Comparison of ENCODE assay signal across 8 mouse cellular contexts in genomic region chr12:40134529-40134928, GRCm38 (mm10). TPM values are rescaled to one million over a fixed set of nuclear protein-coding genes. Genes with fewer than 3 reads are reported as not detected.
DNase-seq lines count a peak whose midpoint lies in the region; ATAC-seq and TF ChIP-seq lines count a peak whose summit lies in the region.

No protein-coding gene starts in this region.

- peaks cover 15% of the 10 kb centered on the region; the same call in 1 of the 2 replicates for H3K27me3 ChIP-seq in neural tube, embryonic 11.5 days (ENCODE audit: control insufficient read depth, insufficient read depth, low read length)
- H3K27me3 ChIP-seq in limb, embryonic 14.5 days (ENCODE audit: control insufficient read depth, insufficient read depth, low read length), result peaks cover 18% of the 10 kb centered on the region
- peaks cover 18% of the 10 kb centered on the region for H3K27me3 ChIP-seq in stomach, embryonic 16.5 days (ENCODE audit: control insufficient read depth, insufficient read depth, low read length)

- no peaks in the 10 kb centered on the region for H3K9me3 ChIP-seq in neural tube, embryonic 11.5 days (ENCODE audit: control insufficient read depth, low read length)
- no peaks in the 10 kb centered on the region for H3K9me3 ChIP-seq in limb, embryonic 14.5 days (ENCODE audit: control insufficient read depth, low read length)
- no peaks in the 10 kb centered on the region for H3K9me3 ChIP-seq in stomach, embryonic 16.5 days (replicated peaks; ENCODE audit: control insufficient read depth, low read length)

- peak; percentile 27 for DNase-seq in adrenal gland, postnatal 14 days
- no peak for DNase-seq in adrenal gland, postnatal 25 days
- no peak for DNase-seq in neural tube, embryonic 11.5 days (ENCODE audit: low spot score)
- DNase-seq in neural tube, embryonic 10.5 days (ENCODE audit: extremely low spot score, low spot score), result no peak
- DNase-seq in limb, embryonic 14.5 days (ENCODE audit: low spot score), result no peak
- DNase-seq in right cerebral cortex, postnatal 25 days, result no peak
- no peak for DNase-seq in layer of hippocampus, postnatal 14 days (ENCODE audit: low spot score in 2 of 2)

- no peaks in the 10 kb centered on the region; the same call in 1 of the 2 replicates for H3K4me1 ChIP-seq in neural tube, embryonic 11.5 days (ENCODE audit: control insufficient read depth, insufficient read depth, low read length)
- peaks cover 7% of the 10 kb centered on the region for H3K4me1 ChIP-seq in limb, embryonic 14.5 days (ENCODE audit: control insufficient read depth, insufficient read depth, low read length)
- peaks cover 10% of the 10 kb centered on the region for H3K4me1 ChIP-seq in stomach, embryonic 16.5 days (ENCODE audit: control insufficient read depth, insufficient read depth, low read length)

- no peak for TF ChIP-seq POLR2A in limb, embryonic 14.5 days (IDR thresholded peaks at IDR 0.05; ENCODE audit: borderline replicate concordance, extremely low read depth, insufficient read depth, insufficient read length)

- no peak overlapping the region for H3K27ac ChIP-seq in neural tube, embryonic 11.5 days (ENCODE audit: low read depth, low read length)
- no peak overlapping the region for H3K27ac ChIP-seq in limb, embryonic 14.5 days (replicated peaks; ENCODE audit: low read depth, low read length)
- H3K27ac ChIP-seq in stomach, embryonic 16.5 days (ENCODE audit: low read length), result no peak overlapping the region

- no peaks in the 10 kb centered on the region for H3K36me3 ChIP-seq in neural tube, embryonic 11.5 days (ENCODE audit: control insufficient read depth, insufficient read depth, low read length)
- H3K36me3 ChIP-seq in limb, embryonic 14.5 days (ENCODE audit: control insufficient read depth, insufficient read depth, low read length), result no peaks in the 10 kb centered on the region
- no peaks in the 10 kb centered on the region for H3K36me3 ChIP-seq in stomach, embryonic 16.5 days (ENCODE audit: control insufficient read depth, insufficient read depth, low read length)

- ATAC-seq in neural tube, embryonic 11.5 days (ENCODE audit: insufficient read depth, low FRiP score, low TSS enrichment), result no peak
- no peak for ATAC-seq in limb, embryonic 14.5 days (ENCODE audit: low FRiP score, low read depth)
- no peak for ATAC-seq in stomach, embryonic 16.5 days (ENCODE audit: insufficient read depth, low FRiP score)

- peak overlapping the region; percentile 82 for H3K4me2 ChIP-seq in neural tube, embryonic 11.5 days (ENCODE audit: low read depth)
- peak overlapping the region; percentile 80 for H3K4me2 ChIP-seq in limb, embryonic 14.5 days (replicated peaks; ENCODE audit: low read depth, low read length, severe bottlenecking)
- peak overlapping the region; percentile 83 for H3K4me2 ChIP-seq in stomach, embryonic 16.5 days (ENCODE audit: low read depth, low read length)

- no peak overlapping the region; the same call in 1 of the 2 replicates for H3K4me3 ChIP-seq in neural tube, embryonic 11.5 days (ENCODE audit: low read depth, low read length)
- peak overlapping the region; percentile 46 for H3K4me3 ChIP-seq in limb, embryonic 14.5 days (replicated peaks; ENCODE audit: low read length)
- H3K4me3 ChIP-seq in stomach, embryonic 16.5 days (replicated peaks; ENCODE audit: low read length), result peak overlapping the region; percentile 47; the same call in 1 of the 2 replicates

- H3K9ac ChIP-seq in neural tube, embryonic 11.5 days (ENCODE audit: low read length), result no peak overlapping the region
- H3K9ac ChIP-seq in limb, embryonic 14.5 days (ENCODE audit: low read depth, low read length, severe bottlenecking), result no peak overlapping the region
- H3K9ac ChIP-seq in stomach, embryonic 16.5 days (ENCODE audit: low read length), result no peak overlapping the region

- WGBS in neural tube, embryonic 11.5 days, result 61% methylated on average over 11 of the region's 11 CpGs
- WGBS in limb, embryonic 14.5 days, result 50% methylated on average over 11 of the region's 11 CpGs
- WGBS in stomach, embryonic 16.5 days, result 48% methylated on average over 11 of the region's 11 CpGs

RNA-seq across cellular contexts. Expression of gene Scin, which starts 0.5 kb away (rescaled TPM):
- 0.37 and 0.56 TPM in 2 replicates for total RNA-seq in adrenal gland, postnatal 14 days (2021)
- total RNA-seq in adrenal gland, postnatal 25 days (2021), result 1.2 and 1.6 TPM in 2 replicates
- polyA plus RNA-seq in neural tube, embryonic 11.5 days (2014; fragmentation: Nextera tagmentation; extraction: Ambion mirVana), result 0.07 TPM in 1 of 2 replicates, not detected in the other
- polyA plus RNA-seq in limb, embryonic 14.5 days (2012; rRNA removed), result 10.4 and 11.5 TPM in 2 replicates
- polyA plus RNA-seq in limb, embryonic 14.5 days (2014; fragmentation: Nextera tagmentation; extraction: Ambion mirVana), result 6.2 and 6.7 TPM in 2 replicates
- 7.5 and 9.6 TPM in 2 replicates for polyA plus RNA-seq in stomach, embryonic 16.5 days (2015; fragmentation: Nextera tagmentation; extraction: Ambion mirVana)
- 1 to 10 TPM; 1.3 to 1.4 TPM for total RNA-seq in layer of hippocampus, postnatal 14 days (2021)
